Mouse (Mus musculus) intestine, embryonic 14.5 days (tissue): ENCODE data around the gene Ccdc194. TPM values are rescaled to one million over a fixed set of nuclear protein-coding genes. Genes with fewer than 3 reads are reported as not detected.
"Not testable (repeated sequence)": the region's sequence is repeated elsewhere in the genome, so short reads cannot be mapped to it uniquely, and the experiment has no call there.

Experiments used
- ATAC-seq: fragments of 200-750 bp; cut with Nextera tagmentation; replicated peaks from 2 replicates; pipeline ENCODE4 v1.8.0; 2017; ENCODE audit warnings: low read depth, moderate number of reproducible peaks, moderate TSS enrichment, moderate library complexity; ENCODE audit not compliant: low FRiP score, low TSS enrichment
- DNase-seq: peaks from one replicate; pipeline ENCODE4 v3.0.0-alpha.2; 2018; ENCODE audit warnings: low spot score
- H3K27ac ChIP-seq: fragments of 300-500 bp; sonication (generic); 2 replicates; pipeline ENCODE4 v1.5.1; 2014; ENCODE audit warnings: low read depth, mild to moderate bottlenecking, control low read depth
- H3K27me3 ChIP-seq: fragments of 300-500 bp; sonication (generic); replicated peaks from 2 replicates; pipeline ENCODE4 v1.6.1; 2014; ENCODE audit warnings: low read length, control low read depth; ENCODE audit not compliant: control insufficient read depth, insufficient read depth
- H3K36me3 ChIP-seq: fragments of 300-500 bp; sonication (generic); 2 replicates; pipeline ENCODE4 v1.6.1; 2014; ENCODE audit warnings: low read length, control low read depth; ENCODE audit not compliant: control insufficient read depth, insufficient read depth
- H3K4me1 ChIP-seq: fragments of 300-500 bp; sonication (generic); replicated peaks from 2 replicates; pipeline ENCODE4 v1.6.1; 2014; ENCODE audit warnings: low read length, control low read depth, mixed read lengths; ENCODE audit not compliant: control insufficient read depth, insufficient read depth
- H3K4me2 ChIP-seq: fragments of 300-500 bp; sonication (generic); 2 replicates; pipeline ENCODE4 v1.6.1; 2014; ENCODE audit warnings: low read length
- H3K4me3 ChIP-seq: fragments of 300-500 bp; sonication (generic); 2 replicates; pipeline ENCODE4 v1.5.1; 2014; ENCODE audit warnings: low read depth, low read length, control low read depth, mixed read lengths
- H3K9ac ChIP-seq: fragments of 300-500 bp; sonication (generic); 2 replicates; pipeline ENCODE4 v1.6.1; 2014; ENCODE audit warnings: mild to moderate bottlenecking, low read length
- H3K9me3 ChIP-seq: fragments of 300-500 bp; sonication (generic); 2 replicates; pipeline ENCODE4 v1.6.1; 2016; ENCODE audit warnings: low read length, control low read depth; ENCODE audit not compliant: control insufficient read depth
- WGBS: fragments of 180-500 bp; shearing (Covaris S2); extraction: QIAGEN DNeasy Blood & Tissue Kit; methylation state at CpG from one replicate; pipeline ENCODE4 v1.1.7; 2014; 5-methylcytosine and 5-hydroxymethylcytosine counted together
- polyA plus RNA-seq: library from polyadenylated mRNA; unstranded; fragments of >200 nt; fragmentation: Nextera tagmentation; extraction: Ambion mirVana; gene quantifications from 2 replicates; pipeline ENCODE4 v1.2.1, GENCODE M21; 2014

Ccdc194 gene
- polyA plus RNA-seq, 1 experiment from 2014 or later: 0.54 TPM

DNA sequence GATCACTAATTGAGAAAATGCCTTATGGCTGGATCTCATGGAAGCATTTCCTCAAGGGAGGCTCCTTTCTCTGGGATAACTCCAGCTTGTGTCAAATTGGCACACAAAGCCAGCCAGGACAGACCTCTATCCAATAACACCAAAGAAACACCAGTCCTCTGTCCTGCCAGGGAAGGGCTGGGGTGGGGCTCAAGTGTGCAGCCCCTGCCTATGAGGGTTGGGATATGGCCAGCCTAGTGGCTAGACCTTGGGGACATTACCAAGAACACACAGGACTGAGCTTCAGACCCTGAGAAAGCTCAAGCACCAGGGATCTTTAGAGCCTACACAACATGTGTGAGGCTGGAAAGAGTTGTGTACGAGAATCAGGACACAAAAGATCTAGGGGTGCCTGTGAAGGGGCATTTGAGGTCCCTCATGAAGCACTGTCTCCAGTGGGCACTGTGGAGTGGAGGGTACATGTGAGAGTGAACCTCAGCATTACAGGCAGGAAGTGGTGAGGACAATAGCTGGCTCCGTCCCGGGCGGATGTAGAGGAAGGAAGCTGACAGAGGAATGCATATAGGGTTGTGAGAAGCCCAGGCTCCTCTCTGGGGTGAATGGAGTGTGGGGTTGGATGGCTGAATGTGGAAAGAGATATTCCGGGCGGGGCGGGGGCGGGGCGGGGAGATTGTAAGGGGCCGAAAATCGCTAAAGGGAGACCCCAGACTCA lies 3.0 kb upstream of the Ccdc194 start:
- H3K4me3 ChIP-seq: no peak overlapping the region
- H3K27me3 ChIP-seq: peaks cover 30% of the 10 kb centered on the region
- ATAC-seq (no peak), DNase-seq (no peak)
- H3K27ac ChIP-seq: peak overlapping the region; percentile 57
- H3K4me2 ChIP-seq: no peak overlapping the region
- H3K36me3 ChIP-seq: no peaks in the 10 kb centered on the region
- H3K9me3 ChIP-seq: no peaks in the 10 kb centered on the region
- H3K9ac ChIP-seq: no peak overlapping the region
- H3K4me1 ChIP-seq: 0 out of 2 replicates have a peak, but pooled peaks cover 2% of the 10 kb centered on the region
- 78% methylated on average over 11 of the region's 11 CpGs for WGBS

DNA sequence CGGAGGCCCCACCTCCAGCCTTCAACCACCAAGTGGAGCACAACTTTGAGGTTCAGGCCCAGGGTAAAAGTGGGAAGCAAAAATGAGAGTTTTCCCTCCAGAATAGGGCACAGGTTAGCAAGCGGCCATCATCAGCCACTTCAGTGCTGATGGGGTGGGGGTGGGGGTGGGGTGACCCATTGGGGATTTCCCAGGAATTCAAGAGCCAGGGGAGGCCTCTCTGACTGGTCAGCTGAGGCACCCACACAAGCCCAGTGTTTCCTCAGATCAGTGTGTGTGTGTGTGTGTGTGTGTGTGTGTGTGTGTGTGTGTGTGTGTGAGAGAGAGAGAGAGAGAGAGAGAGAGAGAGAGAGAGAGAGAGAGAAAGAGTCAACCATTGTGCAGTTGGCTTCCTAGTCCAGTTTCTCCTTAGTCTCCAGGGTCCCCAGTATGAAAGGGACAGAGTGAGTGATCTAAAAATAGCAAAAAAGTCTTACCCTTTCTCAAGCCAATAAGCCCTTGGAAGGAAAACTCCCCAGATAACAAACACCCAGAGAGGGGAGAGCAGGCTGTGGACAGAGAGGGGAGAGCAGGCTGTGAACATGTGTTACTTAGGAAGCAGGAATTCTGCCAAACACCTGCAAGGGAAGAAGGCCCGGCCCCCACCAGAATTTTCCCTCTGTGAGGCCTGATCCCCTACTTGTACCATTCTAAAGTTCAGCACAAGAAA lies 1.8 kb upstream of the Ccdc194 start:
- no peak overlapping the region for H3K4me2 ChIP-seq
- ATAC-seq (no peak), DNase-seq (no peak)
- H3K4me3 ChIP-seq: no peak overlapping the region
- no peak overlapping the region for H3K27ac ChIP-seq
- no peaks in the 10 kb centered on the region for H3K9me3 ChIP-seq
- H3K27me3 ChIP-seq: peaks cover 27% of the 10 kb centered on the region
- H3K4me1 ChIP-seq: 0 out of 2 replicates have a peak, but pooled peaks cover 2% of the 10 kb centered on the region
- 65% methylated on average over 3 of the region's 3 CpGs for WGBS
- H3K9ac ChIP-seq: no peak overlapping the region
- H3K36me3 ChIP-seq: no peaks in the 10 kb centered on the region

DNA sequence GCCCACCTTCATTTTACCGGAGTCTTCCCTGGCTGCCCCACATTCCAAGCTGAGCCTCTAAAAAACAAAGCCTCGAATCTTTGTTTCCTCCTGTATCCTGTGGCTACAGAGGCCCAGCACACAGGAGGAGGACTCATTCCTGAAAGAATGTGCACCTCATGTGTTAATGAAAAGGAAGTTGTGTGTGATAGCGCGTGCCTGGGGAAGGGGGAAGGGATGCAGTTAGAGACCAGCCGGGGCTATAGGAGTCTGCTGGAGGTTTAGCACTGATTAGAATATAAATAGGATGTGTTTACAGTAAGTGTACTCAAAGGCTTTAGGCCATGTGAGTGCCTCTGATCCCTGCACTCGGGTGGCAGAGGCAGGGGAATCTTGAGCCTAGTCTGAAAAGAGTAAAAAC lies 761 bp upstream of the Ccdc194 start:
- Histone ChIP-seq H3K9ac (no peak overlapping the region), H3K27ac (peak overlapping the region; percentile 3; the same call in 1 of the 2 replicates), H3K4me1 (0 out of 2 replicates have a peak, but pooled peaks cover 7% of the 10 kb centered on the region), H3K9me3 (no peaks in the 10 kb centered on the region), H3K27me3 (peaks cover 27% of the 10 kb centered on the region), H3K4me3 (no peak overlapping the region), H3K36me3 (no peaks in the 10 kb centered on the region), H3K4me2 (no peak overlapping the region)
- WGBS: 15% methylated on average over 6 of the region's 6 CpGs
- ATAC-seq: no peak
- no peak for DNase-seq

DNA sequence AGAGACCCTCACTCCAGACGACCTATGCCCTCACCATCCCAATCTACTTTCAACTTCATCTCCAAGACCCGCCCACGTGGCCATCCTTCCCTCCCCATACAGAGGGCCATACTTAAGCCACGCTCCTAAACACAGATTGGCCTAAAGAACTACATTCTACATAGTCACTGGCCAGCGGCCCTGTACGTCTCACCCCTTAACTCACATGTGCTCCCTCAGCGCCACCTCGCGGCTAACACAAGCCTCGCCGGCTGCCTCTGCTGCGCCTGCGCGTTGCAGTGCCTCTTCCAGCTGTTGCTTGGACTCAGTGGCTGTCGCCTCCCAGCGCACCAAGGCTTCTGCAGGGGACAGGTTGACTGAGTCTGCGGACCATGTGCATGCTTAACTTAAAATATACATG lies 3.9 kb downstream of the Ccdc194 start:
- no peaks in the 10 kb centered on the region for H3K9me3 ChIP-seq
- DNase-seq: peak; percentile 97
- H3K4me1 ChIP-seq: 0 out of 2 replicates have a peak, but pooled peaks cover 8% of the 10 kb centered on the region
- H3K36me3 ChIP-seq: no peaks in the 10 kb centered on the region
- H3K4me3 ChIP-seq: no peak overlapping the region
- peak; percentile 73 for ATAC-seq
- peaks cover 25% of the 10 kb centered on the region for H3K27me3 ChIP-seq
- H3K4me2 ChIP-seq: no peak overlapping the region; the same call in 1 of the 2 replicates
- no peak overlapping the region for H3K27ac ChIP-seq
- H3K9ac ChIP-seq: no peak overlapping the region
- WGBS: 5% methylated on average over 17 of the region's 17 CpGs

DNA sequence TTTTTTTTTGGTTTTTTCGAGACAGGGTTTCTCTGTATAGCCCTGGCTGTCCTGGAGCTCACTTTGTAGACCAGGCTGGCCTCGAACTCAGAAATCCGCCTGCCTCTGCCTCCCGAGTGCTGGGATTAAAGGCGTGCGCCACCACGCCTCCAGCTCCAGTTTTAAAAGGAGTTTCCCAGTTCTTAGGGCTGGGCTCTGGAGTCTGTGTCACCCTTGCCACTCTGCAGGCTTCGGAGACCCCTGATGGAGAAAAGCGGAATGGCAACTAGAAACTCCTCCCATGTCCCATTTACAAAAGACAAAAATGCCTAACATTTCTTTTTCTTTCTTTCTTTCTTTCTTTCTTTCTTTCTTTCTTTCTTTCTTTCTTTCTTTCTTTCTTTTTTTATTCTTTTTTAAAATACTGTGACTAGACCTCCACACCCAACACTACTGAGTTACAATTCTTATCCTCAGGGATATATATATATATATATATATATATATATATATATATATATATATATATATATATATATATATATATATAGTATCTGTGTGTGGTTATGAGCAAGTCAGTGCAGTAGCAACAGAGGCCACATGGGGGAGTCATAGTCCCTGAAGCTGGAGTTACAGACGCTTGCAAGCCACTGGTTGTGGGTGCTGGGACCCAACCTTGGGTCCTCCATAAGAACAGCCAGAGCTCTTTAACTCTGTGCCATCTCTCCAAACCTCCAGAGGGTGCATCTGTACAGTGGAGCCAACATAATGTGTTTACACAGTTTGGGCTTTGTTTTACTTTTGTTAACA lies 6.3 kb downstream of the Ccdc194 start:
- not testable (repeated sequence) for ATAC-seq, H3K9ac ChIP-seq, H3K4me3 ChIP-seq, H3K4me2 ChIP-seq, H3K4me1 ChIP-seq, H3K27me3 ChIP-seq, H3K36me3 ChIP-seq, H3K9me3 ChIP-seq, H3K27ac ChIP-seq
- peak; percentile 82 for DNase-seq
- 46% methylated on average over 8 of the region's 10 CpGs for WGBS

DNA sequence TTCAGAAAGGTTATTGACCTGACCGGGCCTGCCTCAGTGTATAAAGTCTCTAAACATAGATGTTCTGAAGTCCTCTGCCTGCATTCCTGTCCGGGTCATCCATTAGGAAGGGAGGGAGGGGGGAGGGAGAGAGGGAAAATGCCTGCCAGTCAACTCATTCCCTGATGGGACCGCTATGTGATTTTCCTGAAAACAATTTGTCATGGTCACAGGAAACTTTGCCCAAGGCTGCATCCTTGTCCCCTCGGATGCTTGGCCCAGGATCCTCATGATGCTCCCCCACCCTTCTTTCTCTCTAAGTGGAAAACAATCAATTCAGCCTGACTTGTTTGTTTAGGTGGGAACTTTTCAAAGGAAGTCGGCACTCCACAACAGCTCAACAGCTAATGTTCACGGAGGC lies 8.7 kb downstream of the Ccdc194 start:
- 0 out of 2 replicates have a peak, but pooled peaks cover 4% of the 10 kb centered on the region for H3K4me1 ChIP-seq
- H3K36me3 ChIP-seq: no peaks in the 10 kb centered on the region
- no peak for ATAC-seq
- no peak overlapping the region for H3K27ac ChIP-seq
- no peak for DNase-seq
- H3K4me3 ChIP-seq: no peak overlapping the region
- no peak overlapping the region for H3K9ac ChIP-seq
- no peaks in the 10 kb centered on the region for H3K9me3 ChIP-seq
- H3K4me2 ChIP-seq: no peak overlapping the region
- 0 out of 2 replicates have a peak, but pooled peaks cover 2% of the 10 kb centered on the region for H3K27me3 ChIP-seq
- 6% methylated on average over 6 of the region's 6 CpGs for WGBS

DNA sequence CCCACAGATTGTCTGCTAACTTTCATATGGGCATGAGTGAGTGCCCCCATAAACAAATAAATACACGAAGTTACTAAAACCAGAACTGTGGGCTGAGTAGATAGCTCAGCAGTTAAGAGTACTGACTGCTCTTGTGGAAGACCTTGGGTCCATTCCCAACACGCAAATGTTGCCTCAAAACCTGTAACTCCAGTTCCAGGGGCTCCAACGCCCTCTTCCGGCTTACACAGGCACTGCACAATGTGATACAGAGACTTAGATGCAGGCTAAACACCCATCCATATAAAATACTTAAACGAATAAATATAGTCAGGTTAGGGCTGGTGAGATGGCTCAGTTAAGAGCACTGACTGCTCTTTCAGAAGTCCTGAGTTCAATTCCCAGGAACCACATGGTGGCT lies 10.5 kb downstream of the Ccdc194 start:
- H3K4me3 ChIP-seq: no peak overlapping the region

DNA sequence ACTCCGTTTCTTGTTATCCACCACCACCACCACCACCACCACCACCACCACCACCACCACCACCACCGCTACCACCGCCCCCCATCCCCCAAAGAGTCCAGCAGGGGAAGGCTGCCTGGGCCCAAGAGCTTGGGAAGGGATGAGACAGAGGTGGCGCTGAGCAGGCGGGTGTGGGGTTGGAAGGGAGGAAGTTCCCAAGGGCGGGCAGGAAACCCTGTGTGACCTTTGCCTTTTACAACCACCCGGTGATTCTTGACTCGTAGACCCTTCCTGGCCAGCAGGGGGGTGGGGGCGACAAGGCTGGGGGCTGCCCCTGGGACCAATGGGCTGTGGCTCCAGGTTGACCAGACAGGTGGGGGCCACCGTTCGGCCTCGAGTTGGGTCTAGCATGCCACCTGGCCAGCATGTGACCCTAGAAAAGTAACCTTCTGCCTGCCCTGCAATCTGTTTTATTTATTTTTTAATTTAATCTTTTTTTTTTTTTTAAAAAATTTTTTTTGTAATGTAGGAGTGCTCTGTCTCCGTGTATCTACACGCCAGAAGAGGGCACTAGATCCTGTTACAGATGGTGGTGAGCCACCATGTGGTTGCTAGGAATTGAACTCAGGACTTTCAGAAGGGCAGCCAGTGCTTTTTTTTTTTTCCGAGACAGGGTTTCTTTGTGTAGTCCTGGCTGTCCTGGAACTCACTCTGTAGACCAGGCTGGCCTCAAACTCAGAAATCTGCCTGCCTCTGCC lies 12.3 kb downstream of the Ccdc194 start:
- ATAC-seq (no peak), DNase-seq (no peak)
- no peaks in the 10 kb centered on the region for H3K4me1 ChIP-seq
- no peak overlapping the region for H3K9ac ChIP-seq
- H3K27me3 ChIP-seq: peaks cover 12% of the 10 kb centered on the region
- no peak overlapping the region for H3K4me2 ChIP-seq
- no peak overlapping the region for H3K27ac ChIP-seq
- WGBS: 66% methylated on average over 15 of the region's 15 CpGs
- no peaks in the 10 kb centered on the region for H3K9me3 ChIP-seq
- H3K4me3 ChIP-seq: no peak overlapping the region
- H3K36me3 ChIP-seq: no peaks in the 10 kb centered on the region

More for the DNA sequence above, 10.5 kb downstream of the Ccdc194 start:
- no peaks in the 10 kb centered on the region for H3K36me3 ChIP-seq
- no peaks in the 10 kb centered on the region for H3K27me3 ChIP-seq
- ATAC-seq (no peak), DNase-seq (no peak)
- H3K4me1 ChIP-seq: no peaks in the 10 kb centered on the region
- H3K9me3 ChIP-seq: no peaks in the 10 kb centered on the region
- 68% methylated on average over 5 of the region's 5 CpGs for WGBS
- H3K4me2 ChIP-seq: no peak overlapping the region
- no peak overlapping the region for H3K9ac ChIP-seq
- H3K27ac ChIP-seq: no peak overlapping the region
